Mouse (Mus musculus): ENCODE results near the gene Gm266. TPM values are rescaled to one million over a fixed set of nuclear protein-coding genes. Genes with fewer than 3 reads are reported as not detected.

Gene Gm266
- total and polyA plus RNA-seq, 2 experiments from 2014 or later, result 5.1 to 5.2 TPM

DNA sequence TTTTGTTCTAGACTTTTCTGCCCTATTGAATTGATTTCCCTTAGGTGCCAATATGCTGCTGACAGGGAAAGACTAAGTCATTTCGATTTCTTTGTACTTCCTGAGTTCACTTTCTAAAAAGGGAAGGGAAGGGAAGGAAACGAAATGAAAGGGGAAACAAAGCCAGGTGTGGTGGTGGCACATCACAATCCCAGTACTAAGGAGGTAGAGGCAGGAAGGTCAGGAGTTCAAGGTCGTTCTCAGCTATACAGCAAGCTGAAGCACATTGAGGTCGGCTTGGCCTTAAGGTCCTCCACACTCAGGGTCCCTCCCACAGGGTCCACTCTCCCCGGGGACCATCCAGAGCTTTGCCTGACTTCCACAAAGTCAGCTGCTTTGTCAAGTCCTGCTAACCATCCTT is 17.9 kb upstream of the Gm266 start:
- no peaks in the 10 kb centered on the region for H3K4me1 ChIP-seq (ENCODE audit: insufficient read depth)
- 80% methylated on average over 5 of the region's 5 CpGs for WGBS
- no peak overlapping the region for H3K27ac ChIP-seq (ENCODE audit: low read depth, low read length)
- H3K36me3 ChIP-seq (ENCODE audit: insufficient read depth), result no peaks in the 10 kb centered on the region
- H3K9me3 ChIP-seq (ENCODE audit: low read length), result no peaks in the 10 kb centered on the region
- TF ChIP-seq CTCF (IDR thresholded peaks at IDR 0.05; ENCODE audit: low read depth), result no peak
- no peak overlapping the region for H3K9ac ChIP-seq
- H3K27me3 ChIP-seq (ENCODE audit: insufficient read depth, low read length), result no peaks in the 10 kb centered on the region
- H3K4me2 ChIP-seq (ENCODE audit: low read depth), result no peak overlapping the region
- H3K4me3 ChIP-seq (ENCODE audit: low read depth, low read length), result no peak overlapping the region
- ATAC-seq, result no peak
- DNase-seq, result no peak

DNA sequence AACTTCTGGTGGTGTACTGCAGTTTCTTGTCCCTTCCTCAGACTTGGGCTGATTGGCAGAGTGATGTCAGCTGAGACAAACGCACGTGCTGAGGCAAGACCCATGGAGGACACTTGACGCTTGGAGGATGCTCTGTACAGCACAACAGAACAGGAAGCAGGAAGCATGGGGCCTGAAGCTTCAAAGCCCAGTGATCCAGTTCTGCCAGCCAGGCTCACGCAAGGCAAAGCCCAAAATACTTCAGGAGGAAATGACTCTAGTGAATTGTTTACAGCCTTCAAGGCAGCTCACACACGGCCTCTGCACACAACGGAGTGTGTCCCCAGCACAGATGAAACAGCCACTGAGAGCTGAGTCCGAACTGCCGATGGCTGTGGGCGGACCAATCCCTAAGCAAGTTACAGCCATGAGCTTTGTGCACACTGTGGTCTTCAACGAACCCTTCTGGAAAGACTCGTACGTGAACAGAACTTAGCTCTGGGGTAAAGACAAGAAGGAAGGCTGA is 17.5 kb upstream of the Gm266 start:
- H3K27ac ChIP-seq (ENCODE audit: low read depth, low read length), result no peak overlapping the region
- H3K4me3 ChIP-seq (ENCODE audit: low read depth, low read length), result no peak overlapping the region
- no peaks in the 10 kb centered on the region for H3K27me3 ChIP-seq (ENCODE audit: insufficient read depth, low read length)
- TF ChIP-seq CTCF (IDR thresholded peaks at IDR 0.05; ENCODE audit: low read depth), result no peak
- H3K4me1 ChIP-seq (ENCODE audit: insufficient read depth), result no peaks in the 10 kb centered on the region
- H3K9ac ChIP-seq, result no peak overlapping the region
- DNase-seq (no peak), ATAC-seq (no peak)
- 82% methylated on average over 12 of the region's 12 CpGs for WGBS
- H3K9me3 ChIP-seq (ENCODE audit: low read length), result no peaks in the 10 kb centered on the region
- no peak overlapping the region for H3K4me2 ChIP-seq (ENCODE audit: low read depth)
- no peaks in the 10 kb centered on the region for H3K36me3 ChIP-seq (ENCODE audit: insufficient read depth)

DNA sequence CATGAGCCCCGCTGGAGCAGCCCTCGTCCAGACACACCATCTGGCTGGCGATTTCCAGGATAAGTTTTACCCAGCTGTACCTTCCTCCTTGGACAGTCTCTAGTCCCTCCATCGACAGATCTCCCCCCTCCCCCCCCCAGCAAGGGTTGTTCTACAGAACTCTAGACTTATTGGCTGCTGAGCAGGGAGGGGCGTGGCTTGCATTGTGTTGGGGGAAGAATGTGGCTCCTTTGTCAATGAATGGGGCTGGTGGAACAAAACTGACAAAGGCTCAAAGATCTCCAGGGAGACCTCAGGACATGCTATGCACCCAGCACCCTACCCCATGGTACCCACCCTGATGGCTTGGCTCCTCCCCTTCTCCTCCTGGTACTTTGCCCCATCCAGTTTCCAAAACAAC is 15.1 kb upstream of the Gm266 start:
- DNase-seq, result peak; percentile 37
- Histone ChIP-seq H3K4me1 (ENCODE audit: insufficient read depth) (no peaks in the 10 kb centered on the region), H3K36me3 (ENCODE audit: insufficient read depth) (no peaks in the 10 kb centered on the region), H3K9ac (no peak overlapping the region), H3K9me3 (ENCODE audit: low read length) (no peaks in the 10 kb centered on the region), H3K4me2 (ENCODE audit: low read depth) (no peak overlapping the region), H3K27me3 (ENCODE audit: insufficient read depth, low read length) (no peaks in the 10 kb centered on the region), H3K27ac (ENCODE audit: low read depth, low read length) (peak overlapping the region; percentile 35; the same call in 1 of the 2 replicates), H3K4me3 (ENCODE audit: low read depth, low read length) (no peak overlapping the region)
- peak; percentile 45 for ATAC-seq
- 15% methylated on average over 5 of the region's 5 CpGs for WGBS
- TF ChIP-seq CTCF (IDR thresholded peaks at IDR 0.05; ENCODE audit: low read depth), result no peak

DNA sequence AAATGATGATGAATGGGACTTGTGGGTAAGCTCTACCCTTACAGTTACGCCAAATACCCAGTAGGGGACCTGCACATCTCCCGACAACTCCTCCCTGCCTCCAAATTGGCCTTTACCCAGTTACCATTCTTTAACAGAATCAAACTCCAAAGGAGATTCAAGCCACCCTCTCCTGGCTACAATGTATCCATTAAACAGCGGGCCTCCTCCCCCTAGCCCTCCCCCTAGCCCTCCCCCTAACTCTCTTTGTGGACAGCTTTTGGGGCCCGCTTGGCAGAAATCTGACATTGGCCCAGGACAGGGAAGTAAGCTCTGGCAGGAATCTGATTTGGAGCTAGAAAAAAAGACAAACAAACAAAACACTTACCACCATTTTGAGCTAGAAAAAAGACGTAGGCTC is 14.0 kb upstream of the Gm266 start:
- no peak for TF ChIP-seq CTCF (IDR thresholded peaks at IDR 0.05; ENCODE audit: low read depth)
- Histone ChIP-seq H3K4me2 (ENCODE audit: low read depth) (no peak overlapping the region), H3K27ac (ENCODE audit: low read depth, low read length) (no peak overlapping the region), H3K36me3 (ENCODE audit: insufficient read depth) (no peaks in the 10 kb centered on the region), H3K27me3 (ENCODE audit: insufficient read depth, low read length) (no peaks in the 10 kb centered on the region), H3K9ac (no peak overlapping the region), H3K9me3 (ENCODE audit: low read length) (no peaks in the 10 kb centered on the region), H3K4me3 (ENCODE audit: low read depth, low read length) (no peak overlapping the region), H3K4me1 (ENCODE audit: insufficient read depth) (no peaks in the 10 kb centered on the region)
- ATAC-seq, result peak; percentile 64; the same call in 1 of the 2 replicates
- WGBS, result 29% methylated on average over 5 of the region's 5 CpGs
- peak; percentile 47 for DNase-seq

DNA sequence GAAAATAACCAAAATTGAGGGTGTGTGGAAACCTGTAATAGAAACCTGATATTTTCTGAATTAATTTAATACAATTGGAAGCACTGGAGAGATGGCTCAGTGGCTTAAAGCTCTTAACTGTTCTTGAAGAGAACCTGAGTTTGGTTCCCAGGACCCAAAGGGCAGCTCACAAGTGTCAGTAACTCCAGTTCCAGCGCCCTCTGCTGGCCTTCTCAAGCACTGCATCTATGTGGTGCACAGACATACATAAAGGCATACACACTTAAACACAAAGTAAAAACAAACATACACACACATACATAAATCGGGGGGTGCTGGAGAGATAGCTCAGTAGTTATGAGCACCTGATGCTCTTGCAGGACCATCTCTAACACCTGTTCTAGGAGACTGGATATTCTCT is 11.5 kb upstream of the Gm266 start:
- no peaks in the 10 kb centered on the region for H3K4me1 ChIP-seq (ENCODE audit: insufficient read depth)
- H3K27ac ChIP-seq (ENCODE audit: low read depth, low read length), result no peak overlapping the region
- H3K9me3 ChIP-seq (ENCODE audit: low read length), result no peaks in the 10 kb centered on the region
- H3K4me3 ChIP-seq (ENCODE audit: low read depth, low read length), result no peak overlapping the region
- H3K36me3 ChIP-seq (ENCODE audit: insufficient read depth), result no peaks in the 10 kb centered on the region
- DNase-seq (no peak), ATAC-seq (no peak)
- H3K27me3 ChIP-seq (ENCODE audit: insufficient read depth, low read length), result no peaks in the 10 kb centered on the region
- TF ChIP-seq CTCF (IDR thresholded peaks at IDR 0.05; ENCODE audit: low read depth), result peak; percentile 48
- 56% methylated on average over 2 of the region's 2 CpGs for WGBS
- H3K4me2 ChIP-seq (ENCODE audit: low read depth), result no peak overlapping the region
- no peak overlapping the region for H3K9ac ChIP-seq

DNA sequence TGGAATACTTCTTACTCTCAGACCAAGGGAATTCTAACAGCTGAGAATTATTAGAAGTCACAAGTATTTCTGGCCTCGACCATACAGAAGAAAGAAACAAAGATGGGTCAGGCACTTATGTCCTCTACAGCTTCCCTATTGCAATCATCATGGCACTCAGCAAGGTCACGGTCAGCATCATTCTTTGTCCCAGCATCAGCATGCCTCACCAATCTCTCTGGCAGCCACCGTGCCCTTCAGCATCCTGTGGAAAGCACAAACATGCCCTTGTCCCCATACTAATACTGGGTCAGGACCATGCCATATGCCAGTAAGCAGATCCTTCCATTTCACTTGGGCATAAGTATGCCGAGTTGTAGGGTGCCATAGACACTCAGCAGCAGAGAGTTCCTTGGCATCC is 9.3 kb upstream of the Gm266 start:
- no peak overlapping the region for H3K4me2 ChIP-seq (ENCODE audit: low read depth)
- no peaks in the 10 kb centered on the region for H3K9me3 ChIP-seq (ENCODE audit: low read length)
- no peak overlapping the region for H3K27ac ChIP-seq (ENCODE audit: low read depth, low read length)
- 71% methylated on average over 4 of the region's 4 CpGs for WGBS
- H3K4me3 ChIP-seq (ENCODE audit: low read depth, low read length), result no peak overlapping the region
- H3K36me3 ChIP-seq (ENCODE audit: insufficient read depth), result no peaks in the 10 kb centered on the region
- no peak overlapping the region for H3K9ac ChIP-seq
- no peaks in the 10 kb centered on the region for H3K4me1 ChIP-seq (ENCODE audit: insufficient read depth)
- DNase-seq (no peak), ATAC-seq (no peak)
- no peak for TF ChIP-seq CTCF (IDR thresholded peaks at IDR 0.05; ENCODE audit: low read depth)
- no peaks in the 10 kb centered on the region for H3K27me3 ChIP-seq (ENCODE audit: insufficient read depth, low read length)

DNA sequence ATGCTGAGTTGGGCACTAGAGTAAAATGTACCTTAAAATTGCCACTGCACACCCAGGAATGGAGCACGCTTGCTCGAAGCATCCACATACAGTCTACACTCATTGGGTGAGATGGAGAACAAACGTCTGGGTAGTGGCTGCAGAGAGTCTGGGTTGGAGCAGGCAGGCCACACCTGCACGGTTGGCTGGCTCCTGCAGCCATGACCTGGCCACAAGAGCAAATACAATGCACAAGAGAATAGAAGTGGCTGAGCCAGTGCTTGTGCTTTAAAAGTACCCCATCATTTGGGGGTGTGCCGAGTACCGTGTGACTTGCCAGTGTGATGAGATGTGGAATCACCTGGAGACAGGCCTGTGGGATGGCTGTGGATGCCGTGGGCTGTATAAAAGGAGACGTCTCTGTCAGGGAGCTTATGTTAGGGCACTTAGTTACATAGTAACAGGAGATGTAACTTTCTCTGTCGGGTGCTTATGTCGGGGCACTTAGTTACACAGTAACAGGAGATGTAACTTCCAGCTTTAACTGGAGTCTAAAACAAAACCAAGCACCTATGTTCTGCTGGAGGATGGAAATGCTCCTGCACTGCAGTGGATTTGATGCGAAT is 3.7 kb upstream of the Gm266 start:
- H3K9me3 ChIP-seq (ENCODE audit: low read length), result no peaks in the 10 kb centered on the region
- no peak for TF ChIP-seq CTCF (IDR thresholded peaks at IDR 0.05; ENCODE audit: low read depth)
- no peaks in the 10 kb centered on the region for H3K4me1 ChIP-seq (ENCODE audit: insufficient read depth)
- DNase-seq, result no peak
- no peak overlapping the region for H3K4me2 ChIP-seq (ENCODE audit: low read depth)
- no peaks in the 10 kb centered on the region for H3K36me3 ChIP-seq (ENCODE audit: insufficient read depth)
- H3K27me3 ChIP-seq (ENCODE audit: insufficient read depth, low read length), result peaks cover 35% of the 10 kb centered on the region
- no peak for ATAC-seq
- no peak overlapping the region for H3K27ac ChIP-seq (ENCODE audit: low read depth, low read length)
- WGBS, result 82% methylated on average over 11 of the region's 11 CpGs
- H3K4me3 ChIP-seq (ENCODE audit: low read depth, low read length), result no peak overlapping the region
- no peak overlapping the region for H3K9ac ChIP-seq

Measured in forebrain, postnatal 0 days (tissue).